Mouse (Mus musculus) adrenal gland, postnatal 0 days (tissue): ENCODE measurements around the gene Klf3. TPM values are rescaled to one million over a fixed set of nuclear protein-coding genes. Genes with fewer than 3 reads are reported as not detected.

Experiments used
- polyA plus RNA-seq: library from polyadenylated mRNA; unstranded; fragments of >200 nt; fragmentation: Nextera tagmentation; extraction: Ambion mirVana; gene quantifications from 2 replicates; pipeline ENCODE4 v1.2.1, GENCODE M21; 2015

Klf3 gene
- polyA plus RNA-seq, result 62.1 and 71.4 TPM in 2 replicates

GRCm38 (mm10) chr5:64802795-64803719 lies at the start of gene Klf3:
Klf3 (plus strand) TSS chr5:64803388.

Other genes starting within 250 kb of the Klf3 start
- gene Tlr1, start 130.2 kb downstream of the Klf3 start, polyA plus RNA-seq, result 0.80 and 2.0 TPM in 2 replicates
- 0.57 and 0.76 TPM in 2 replicates for gene Tlr6, start 156.7 kb downstream of the Klf3 start, polyA plus RNA-seq
- 29.4 and 30.4 TPM in 2 replicates for gene Fam114a1, start 166.7 kb downstream of the Klf3 start, polyA plus RNA-seq